Mouse (Mus musculus): ENCODE results near the gene Sipa1. TPM values are rescaled to one million over a fixed set of nuclear protein-coding genes. Genes with fewer than 3 reads are reported as not detected.

Sipa1 gene
- polyA plus RNA-seq, 1 experiment from 2014 or later: 28.7 TPM

DNA sequence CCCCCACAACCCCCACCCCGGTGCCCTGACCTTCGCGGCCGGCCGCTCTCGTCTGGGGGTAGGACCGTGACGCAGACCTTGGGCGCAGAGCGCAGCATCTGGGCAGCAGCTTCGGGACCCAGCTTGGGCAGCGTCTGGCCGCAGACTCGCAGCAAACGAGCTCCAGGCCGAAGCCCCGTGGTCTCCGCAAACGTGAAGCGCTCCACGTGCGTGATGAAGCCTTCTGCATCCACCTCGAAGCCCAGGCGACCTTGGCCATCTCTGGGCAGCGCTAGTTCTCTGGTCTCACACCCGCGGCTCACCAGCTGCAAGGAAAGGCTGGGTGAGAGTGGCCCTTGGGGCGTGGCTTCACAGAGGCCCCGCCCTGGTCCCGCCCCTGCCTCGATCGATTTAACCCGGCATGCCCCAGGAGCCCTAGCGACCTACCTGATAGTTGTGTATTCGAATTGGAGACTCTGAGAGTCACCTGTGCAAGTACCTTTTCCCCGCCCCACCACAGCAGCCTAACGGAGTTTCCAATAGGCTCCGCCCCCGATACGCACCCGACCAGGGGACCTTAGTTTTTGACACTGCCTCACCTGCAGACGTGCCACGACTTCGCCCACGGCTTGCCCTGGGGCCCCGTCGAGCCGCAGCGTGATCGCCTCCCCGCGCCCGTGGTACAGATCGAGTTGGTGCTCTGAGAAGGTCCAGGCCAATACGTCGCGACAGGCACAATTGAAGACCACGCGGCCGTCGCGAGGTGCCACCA, 9.4 kb downstream of the Sipa1 start:
- Histone ChIP-seq H3K36me3 (peaks cover 23% of the 10 kb centered on the region), H3K4me3 (peak overlapping the region; percentile 49), H3K4me2 (replicated peaks) (peak overlapping the region; percentile 81), H3K9ac (peak overlapping the region; percentile 47), H3K4me1 (peaks cover 19% of the 10 kb centered on the region), H3K9me3 (no peaks in the 10 kb centered on the region), H3K27ac (no peak overlapping the region), H3K27me3 (peaks cover 27% of the 10 kb centered on the region)
- WGBS: 4% methylated on average over 62 of the region's 62 CpGs
- no peak for ATAC-seq (ENCODE audit: insufficient number of reproducible peaks, insufficient read depth, low FRiP score, low TSS enrichment)

DNA sequence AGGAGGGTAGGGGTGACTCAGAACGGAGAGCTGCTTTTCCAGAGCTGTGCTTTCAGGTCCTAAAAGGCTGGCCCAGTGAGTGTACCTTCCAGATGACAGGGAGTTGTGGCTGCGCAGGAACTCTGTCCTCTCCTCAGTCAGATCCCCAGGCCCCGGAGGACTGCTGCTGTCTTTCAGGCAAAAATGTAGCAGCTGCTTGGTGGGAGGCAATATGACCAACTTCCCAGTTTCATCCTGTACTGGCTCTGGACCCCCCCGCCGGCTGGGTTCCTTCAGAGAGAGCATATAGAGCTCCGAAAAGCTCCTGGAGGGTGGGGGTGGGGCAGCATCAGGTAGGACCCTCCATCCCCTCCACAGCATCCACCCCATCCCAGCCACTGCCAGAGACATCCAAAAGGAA, 10.9 kb downstream of the Sipa1 start:
- peaks cover 27% of the 10 kb centered on the region for H3K27me3 ChIP-seq
- H3K4me1 ChIP-seq: peaks cover 27% of the 10 kb centered on the region
- peaks cover 26% of the 10 kb centered on the region for H3K36me3 ChIP-seq
- WGBS: 79% methylated on average over 6 of the region's 6 CpGs
- no peak for ATAC-seq (ENCODE audit: insufficient number of reproducible peaks, insufficient read depth, low FRiP score, low TSS enrichment)
- no peak overlapping the region for H3K27ac ChIP-seq
- no peak overlapping the region for H3K9ac ChIP-seq
- H3K4me3 ChIP-seq: no peak overlapping the region
- no peak overlapping the region for H3K4me2 ChIP-seq (replicated peaks)
- H3K9me3 ChIP-seq: no peaks in the 10 kb centered on the region

DNA sequence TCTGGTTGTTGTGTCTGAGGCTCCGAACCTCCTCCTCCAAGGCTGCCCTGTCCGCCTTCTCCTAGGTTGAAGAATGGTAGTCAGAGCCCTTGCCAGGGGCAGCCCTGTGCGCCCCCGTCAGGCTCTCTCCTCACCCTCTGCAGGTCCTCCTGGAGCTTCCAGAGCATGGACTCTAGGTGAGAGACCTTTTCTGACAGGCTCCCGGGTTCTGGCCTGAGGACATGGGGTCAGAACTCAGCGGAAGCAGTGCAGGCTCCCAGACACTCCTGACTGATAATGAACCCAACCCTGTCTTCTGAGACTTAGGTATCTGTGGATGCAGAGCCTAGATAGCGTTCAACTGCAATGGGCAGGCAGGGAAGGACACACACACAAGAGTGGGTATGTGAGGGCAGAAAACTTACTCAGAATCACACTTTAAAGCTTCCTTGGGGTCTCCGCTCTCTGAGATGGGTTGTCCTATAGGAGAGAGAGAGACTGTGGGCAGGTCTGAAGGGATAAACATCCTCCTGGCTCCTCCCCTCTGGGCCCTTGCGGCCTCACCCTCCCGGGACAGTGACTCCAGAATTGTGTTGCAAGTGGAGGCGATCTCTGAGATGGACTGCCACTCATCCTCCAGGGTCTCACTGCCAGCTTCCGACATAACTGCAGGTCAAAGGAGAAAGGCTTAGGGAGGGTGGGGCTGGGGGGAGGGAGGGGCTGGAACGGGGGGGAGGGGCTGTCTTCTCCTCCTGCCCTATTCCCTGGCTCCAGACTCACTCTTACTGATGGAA, 11.8 kb downstream of the Sipa1 start:
- Histone ChIP-seq H3K36me3 (peaks cover 34% of the 10 kb centered on the region), H3K4me2 (replicated peaks) (no peak overlapping the region), H3K27me3 (peaks cover 27% of the 10 kb centered on the region), H3K9ac (no peak overlapping the region), H3K9me3 (no peaks in the 10 kb centered on the region), H3K4me1 (peaks cover 27% of the 10 kb centered on the region), H3K4me3 (no peak overlapping the region), H3K27ac (no peak overlapping the region)
- ATAC-seq (ENCODE audit: insufficient number of reproducible peaks, insufficient read depth, low FRiP score, low TSS enrichment): no peak
- 57% methylated on average over 13 of the region's 13 CpGs for WGBS

DNA sequence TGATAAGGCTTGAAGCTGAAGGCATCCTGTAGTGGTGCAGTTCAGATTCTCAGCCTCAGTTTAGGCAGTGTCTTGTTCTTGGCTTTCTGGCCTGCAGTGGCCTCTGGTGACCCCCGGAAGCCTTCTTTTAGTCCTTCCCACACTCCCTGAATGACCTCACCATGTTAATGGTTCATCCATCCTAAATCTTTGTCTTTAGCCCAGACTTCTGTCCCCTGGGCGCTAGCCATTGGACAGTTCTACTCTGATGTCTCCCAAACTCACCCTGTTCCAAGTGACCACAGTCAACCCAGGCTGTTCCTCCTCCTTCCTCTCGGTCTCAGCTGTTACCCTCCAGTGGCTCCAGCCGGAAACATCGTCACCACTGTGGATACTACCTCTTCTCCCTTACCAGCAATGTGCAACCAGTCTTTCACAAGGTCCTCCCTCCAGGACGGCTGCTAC, 14.2 kb downstream of the Sipa1 start:
- Histone ChIP-seq H3K9ac (peak overlapping the region; percentile 37; the same call in 1 of the 2 replicates), H3K4me3 (peak overlapping the region; percentile 17), H3K4me2 (replicated peaks) (peak overlapping the region; percentile 44), H3K27me3 (peaks cover 7% of the 10 kb centered on the region), H3K27ac (no peak overlapping the region; the same call in 1 of the 2 replicates), H3K9me3 (no peaks in the 10 kb centered on the region), H3K4me1 (peaks cover 14% of the 10 kb centered on the region), H3K36me3 (peaks cover 58% of the 10 kb centered on the region)
- ATAC-seq (ENCODE audit: insufficient number of reproducible peaks, insufficient read depth, low FRiP score, low TSS enrichment): no peak
- 76% methylated on average over 6 of the region's 6 CpGs for WGBS

DNA sequence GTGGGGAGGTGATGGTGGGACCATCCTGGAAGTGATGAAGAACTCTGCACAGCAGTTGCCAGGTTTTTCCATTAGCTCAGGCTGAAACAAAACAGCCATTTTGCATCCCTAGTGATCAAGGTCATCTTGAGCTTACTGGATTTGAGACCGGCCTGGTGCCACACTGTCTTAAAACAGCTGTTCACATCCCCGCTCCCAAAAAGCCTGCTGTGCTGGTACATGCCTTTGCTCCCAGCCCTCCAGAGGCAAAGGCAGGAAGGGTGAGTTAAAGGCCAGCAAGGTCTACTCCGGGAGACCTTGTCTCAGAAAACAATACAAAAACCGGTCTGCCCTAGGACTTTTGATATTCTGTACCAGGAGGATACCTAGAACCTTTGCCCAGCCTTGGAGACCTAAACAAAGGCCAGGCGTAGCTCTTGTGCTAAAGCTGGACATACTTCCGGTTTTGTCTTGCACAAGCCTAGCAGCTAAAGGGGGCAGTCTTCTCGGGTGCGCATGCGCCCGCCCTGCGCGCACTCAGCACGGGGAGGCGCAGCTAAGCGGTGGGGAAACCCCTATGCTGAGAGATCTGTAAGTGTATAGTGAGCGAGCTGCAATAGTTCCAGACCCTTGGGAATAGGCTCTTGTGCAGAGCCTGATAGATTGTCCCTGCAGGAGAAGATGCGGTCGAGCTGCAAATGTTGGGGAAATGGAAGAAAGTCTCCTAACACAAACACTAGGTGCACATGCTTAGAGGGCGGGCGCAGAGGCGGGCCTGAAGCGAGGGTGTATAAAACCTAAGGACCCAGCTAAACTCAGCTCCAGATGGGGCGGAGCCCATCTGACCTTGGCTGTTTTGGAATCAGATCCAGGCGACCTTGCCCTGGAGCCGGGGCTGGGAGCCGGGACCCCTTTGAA, 14.9 kb downstream of the Sipa1 start:
- peak overlapping the region; percentile 85 for H3K27ac ChIP-seq
- H3K4me2 ChIP-seq (replicated peaks): peak overlapping the region; percentile 44
- no peaks in the 10 kb centered on the region for H3K9me3 ChIP-seq
- H3K4me1 ChIP-seq: peaks cover 9% of the 10 kb centered on the region; the same call in 1 of the 2 replicates
- WGBS: 9% methylated on average over 26 of the region's 26 CpGs
- peak overlapping the region; percentile 37; the same call in 1 of the 2 replicates for H3K9ac ChIP-seq
- peak overlapping the region; percentile 17 for H3K4me3 ChIP-seq
- peak; percentile 83 for ATAC-seq (ENCODE audit: insufficient number of reproducible peaks, insufficient read depth, low FRiP score, low TSS enrichment)
- 0 out of 2 replicates have a peak, but pooled peaks cover under 1% of the 10 kb centered on the region for H3K27me3 ChIP-seq
- peaks cover 65% of the 10 kb centered on the region for H3K36me3 ChIP-seq

DNA sequence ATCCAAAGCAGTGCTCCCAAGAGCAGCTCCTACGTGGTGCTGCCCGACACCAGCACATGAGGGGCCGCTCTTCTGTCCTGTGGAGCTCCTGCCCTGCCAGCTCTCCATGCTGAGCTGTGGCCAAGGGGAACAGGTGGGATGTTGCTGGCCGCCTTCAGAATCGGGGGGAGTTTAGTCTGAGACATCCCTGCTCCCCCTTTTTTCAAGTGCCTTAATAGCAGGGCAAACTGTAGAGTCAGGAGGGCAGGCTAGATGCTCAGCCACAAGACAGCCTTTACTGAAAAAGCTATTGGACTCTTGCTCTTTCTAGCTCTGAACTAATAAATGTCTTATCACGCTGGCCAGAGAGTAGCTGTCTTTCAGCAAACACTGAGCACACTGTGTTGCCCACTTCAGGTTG, 15.7 kb downstream of the Sipa1 start:
- 93% methylated on average over 6 of the region's 6 CpGs for WGBS
- H3K9ac ChIP-seq: 0 out of 2 replicates have a peak overlapping the region, but pooled peaks have one; percentile 37
- H3K4me1 ChIP-seq: peaks cover 7% of the 10 kb centered on the region; the same call in 1 of the 2 replicates
- peak overlapping the region; percentile 85 for H3K27ac ChIP-seq
- no peak overlapping the region for H3K4me3 ChIP-seq
- no peaks in the 10 kb centered on the region for H3K9me3 ChIP-seq
- H3K36me3 ChIP-seq: peaks cover 72% of the 10 kb centered on the region
- no peaks in the 10 kb centered on the region for H3K27me3 ChIP-seq
- H3K4me2 ChIP-seq (replicated peaks): no peak overlapping the region
- ATAC-seq (ENCODE audit: insufficient number of reproducible peaks, insufficient read depth, low FRiP score, low TSS enrichment): no peak

DNA sequence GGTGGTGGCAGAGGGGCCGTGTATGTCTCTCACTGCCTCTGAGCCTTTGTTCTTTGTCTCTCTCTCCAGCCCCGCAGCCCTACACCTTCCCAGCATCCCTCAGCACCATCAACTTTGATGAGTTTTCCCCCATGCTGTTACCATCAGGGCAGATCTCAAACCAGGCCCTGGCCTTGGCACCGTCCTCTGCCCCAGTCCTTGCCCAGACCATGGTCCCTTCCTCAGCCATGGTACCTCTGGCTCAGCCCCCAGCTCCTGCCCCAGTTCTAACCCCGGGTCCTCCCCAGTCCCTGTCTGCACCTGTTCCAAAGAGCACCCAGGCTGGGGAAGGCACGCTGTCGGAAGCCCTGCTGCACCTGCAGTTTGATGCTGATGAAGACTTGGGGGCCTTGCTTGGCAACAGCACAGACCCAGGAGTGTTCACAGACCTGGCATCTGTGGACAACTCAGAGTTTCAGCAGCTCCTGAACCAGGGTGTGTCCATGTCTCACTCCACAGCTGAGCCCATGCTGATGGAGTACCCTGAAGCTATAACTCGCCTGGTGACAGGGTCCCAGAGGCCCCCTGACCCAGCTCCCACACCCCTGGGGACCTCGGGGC, 16.7 kb downstream of the Sipa1 start:
- H3K27ac ChIP-seq: no peak overlapping the region
- WGBS: 87% methylated on average over 8 of the region's 8 CpGs
- no peak overlapping the region for H3K4me3 ChIP-seq
- peaks cover 7% of the 10 kb centered on the region; the same call in 1 of the 2 replicates for H3K4me1 ChIP-seq
- no peaks in the 10 kb centered on the region for H3K27me3 ChIP-seq
- H3K9ac ChIP-seq: no peak overlapping the region
- ATAC-seq (ENCODE audit: insufficient number of reproducible peaks, insufficient read depth, low FRiP score, low TSS enrichment): no peak
- H3K9me3 ChIP-seq: no peaks in the 10 kb centered on the region
- H3K36me3 ChIP-seq: peaks cover 72% of the 10 kb centered on the region
- H3K4me2 ChIP-seq (replicated peaks): no peak overlapping the region

DNA sequence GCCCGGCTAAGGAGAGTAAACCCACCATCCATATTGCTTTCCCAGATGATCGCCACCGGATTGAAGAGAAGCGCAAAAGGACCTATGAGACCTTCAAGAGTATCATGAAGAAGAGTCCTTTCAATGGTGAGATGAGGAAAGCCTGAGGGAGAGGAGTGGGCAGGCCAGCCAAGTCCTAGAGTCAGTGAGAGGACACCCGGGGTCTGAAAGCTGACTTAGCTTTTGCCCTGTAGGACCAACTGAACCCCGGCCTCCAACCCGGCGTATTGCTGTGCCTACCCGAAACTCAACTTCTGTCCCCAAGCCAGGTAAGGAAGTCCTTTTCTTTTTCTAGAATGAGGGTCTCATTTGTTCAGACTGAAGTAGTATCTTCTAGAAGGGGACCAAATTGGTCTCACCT, 18.2 kb downstream of the Sipa1 start:
- 97% methylated on average over 9 of the region's 9 CpGs for WGBS
- no peak for ATAC-seq (ENCODE audit: insufficient number of reproducible peaks, insufficient read depth, low FRiP score, low TSS enrichment)

DNA sequence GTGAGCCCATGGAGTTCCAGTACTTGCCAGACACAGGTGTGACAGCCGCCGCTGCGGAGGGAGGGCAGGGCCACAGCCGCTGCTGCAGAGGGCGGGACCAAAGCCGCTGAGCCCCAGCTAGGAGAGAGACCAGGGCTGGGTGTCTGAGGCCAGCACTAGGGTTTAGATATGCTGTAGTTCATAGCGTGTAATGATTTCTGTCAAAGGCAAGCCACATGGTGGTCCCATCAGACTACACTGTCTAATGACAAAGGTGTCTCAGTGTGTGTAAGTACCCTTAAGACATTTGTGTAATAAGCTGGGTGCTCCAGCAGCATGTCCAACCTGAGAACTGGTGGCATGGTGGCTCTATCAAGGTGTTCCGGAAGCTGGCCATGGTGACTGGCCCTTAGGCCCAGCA, 21.9 kb downstream of the Sipa1 start:
- 89% methylated on average over 8 of the region's 8 CpGs for WGBS
- Histone ChIP-seq H3K9ac (no peak overlapping the region), H3K4me2 (replicated peaks) (no peak overlapping the region), H3K27me3 (no peaks in the 10 kb centered on the region), H3K36me3 (peaks cover 82% of the 10 kb centered on the region), H3K27ac (no peak overlapping the region), H3K4me3 (no peak overlapping the region), H3K4me1 (peaks cover 13% of the 10 kb centered on the region), H3K9me3 (no peaks in the 10 kb centered on the region)
- ATAC-seq (ENCODE audit: insufficient number of reproducible peaks, insufficient read depth, low FRiP score, low TSS enrichment): no peak

More for the DNA sequence above, 18.2 kb downstream of the Sipa1 start:
- Histone ChIP-seq H3K4me2 (replicated peaks) (no peak overlapping the region), H3K9me3 (no peaks in the 10 kb centered on the region), H3K27me3 (no peaks in the 10 kb centered on the region), H3K4me3 (no peak overlapping the region), H3K27ac (no peak overlapping the region), H3K4me1 (peaks cover 7% of the 10 kb centered on the region; the same call in 1 of the 2 replicates), H3K36me3 (peaks cover 76% of the 10 kb centered on the region), H3K9ac (no peak overlapping the region)

DNA sequence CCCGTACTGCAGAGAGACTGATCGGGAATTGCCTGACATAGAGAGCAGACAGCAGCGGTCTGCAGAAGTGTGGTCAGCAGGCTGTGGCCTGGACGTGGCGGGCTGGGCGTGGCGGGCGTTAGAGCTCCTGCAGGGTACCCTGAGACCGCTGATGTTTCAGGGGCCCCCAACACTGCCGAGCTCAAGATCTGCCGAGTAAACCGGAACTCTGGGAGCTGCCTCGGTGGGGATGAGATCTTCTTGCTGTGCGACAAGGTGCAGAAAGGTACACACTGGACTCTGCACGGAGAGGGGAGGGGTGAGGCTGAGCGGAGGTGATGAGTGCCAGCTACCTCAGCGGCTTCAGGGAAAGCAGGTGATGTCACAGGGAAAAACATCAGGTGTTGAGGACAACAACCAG, 22.5 kb downstream of the Sipa1 start:
- Histone ChIP-seq H3K4me1 (peaks cover 15% of the 10 kb centered on the region), H3K27ac (no peak overlapping the region), H3K9ac (no peak overlapping the region), H3K9me3 (no peaks in the 10 kb centered on the region), H3K4me3 (no peak overlapping the region), H3K36me3 (peaks cover 75% of the 10 kb centered on the region), H3K4me2 (replicated peaks) (no peak overlapping the region), H3K27me3 (no peaks in the 10 kb centered on the region)
- WGBS: 92% methylated on average over 17 of the region's 17 CpGs
- no peak for ATAC-seq (ENCODE audit: insufficient number of reproducible peaks, insufficient read depth, low FRiP score, low TSS enrichment)

DNA sequence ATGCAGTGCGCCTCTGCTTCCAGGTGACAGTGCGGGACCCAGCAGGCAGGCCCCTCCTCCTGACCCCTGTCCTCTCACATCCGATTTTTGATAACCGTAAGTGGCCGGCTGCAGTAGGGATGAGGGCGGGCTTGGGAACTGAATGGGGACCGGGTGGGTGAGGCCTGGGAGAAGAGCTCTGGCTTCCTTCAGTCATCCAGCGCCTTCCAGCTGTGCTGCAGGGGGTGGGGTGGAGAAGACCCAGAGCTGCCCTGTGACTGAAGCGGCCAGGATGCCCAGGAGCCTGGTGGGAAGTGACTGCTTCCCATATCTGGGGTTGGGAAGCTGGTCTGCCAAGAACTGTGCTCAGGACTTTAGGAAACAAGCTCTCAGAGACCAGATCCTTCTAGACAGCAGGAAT, 23.2 kb downstream of the Sipa1 start:
- H3K4me3 ChIP-seq: no peak overlapping the region
- H3K27me3 ChIP-seq: no peaks in the 10 kb centered on the region
- H3K27ac ChIP-seq: no peak overlapping the region
- no peak for ATAC-seq (ENCODE audit: insufficient number of reproducible peaks, insufficient read depth, low FRiP score, low TSS enrichment)
- no peaks in the 10 kb centered on the region for H3K9me3 ChIP-seq
- peaks cover 15% of the 10 kb centered on the region for H3K4me1 ChIP-seq
- H3K36me3 ChIP-seq: peaks cover 69% of the 10 kb centered on the region
- 79% methylated on average over 9 of the region's 9 CpGs for WGBS
- no peak overlapping the region for H3K4me2 ChIP-seq (replicated peaks)
- no peak overlapping the region for H3K9ac ChIP-seq

Data from embryonic facial prominence, embryonic 12.5 days (tissue).